Mouse (Mus musculus) cortical plate, adult 2 months (tissue): ENCODE measurements around the gene Aff3.

ENCODE experiments used
- CTCF ChIP-seq: fragments of 200-500 bp; IDR thresholded peaks from 2 replicates; pipeline ENCODE4 v1.5.1; 2011; ENCODE audit warnings: mild to moderate bottlenecking, control low read depth, low read length; ENCODE audit not compliant: insufficient read depth; ENCODE audit errors: extremely low read depth
- POLR2A ChIP-seq: fragments of 200-500 bp; IDR thresholded peaks from 2 replicates; pipeline ENCODE4 v1.6.1; 2011; ENCODE audit warnings: mild to moderate bottlenecking, low read length, control low read depth; ENCODE audit not compliant: insufficient read depth; ENCODE audit errors: extremely low read depth

DNA sequence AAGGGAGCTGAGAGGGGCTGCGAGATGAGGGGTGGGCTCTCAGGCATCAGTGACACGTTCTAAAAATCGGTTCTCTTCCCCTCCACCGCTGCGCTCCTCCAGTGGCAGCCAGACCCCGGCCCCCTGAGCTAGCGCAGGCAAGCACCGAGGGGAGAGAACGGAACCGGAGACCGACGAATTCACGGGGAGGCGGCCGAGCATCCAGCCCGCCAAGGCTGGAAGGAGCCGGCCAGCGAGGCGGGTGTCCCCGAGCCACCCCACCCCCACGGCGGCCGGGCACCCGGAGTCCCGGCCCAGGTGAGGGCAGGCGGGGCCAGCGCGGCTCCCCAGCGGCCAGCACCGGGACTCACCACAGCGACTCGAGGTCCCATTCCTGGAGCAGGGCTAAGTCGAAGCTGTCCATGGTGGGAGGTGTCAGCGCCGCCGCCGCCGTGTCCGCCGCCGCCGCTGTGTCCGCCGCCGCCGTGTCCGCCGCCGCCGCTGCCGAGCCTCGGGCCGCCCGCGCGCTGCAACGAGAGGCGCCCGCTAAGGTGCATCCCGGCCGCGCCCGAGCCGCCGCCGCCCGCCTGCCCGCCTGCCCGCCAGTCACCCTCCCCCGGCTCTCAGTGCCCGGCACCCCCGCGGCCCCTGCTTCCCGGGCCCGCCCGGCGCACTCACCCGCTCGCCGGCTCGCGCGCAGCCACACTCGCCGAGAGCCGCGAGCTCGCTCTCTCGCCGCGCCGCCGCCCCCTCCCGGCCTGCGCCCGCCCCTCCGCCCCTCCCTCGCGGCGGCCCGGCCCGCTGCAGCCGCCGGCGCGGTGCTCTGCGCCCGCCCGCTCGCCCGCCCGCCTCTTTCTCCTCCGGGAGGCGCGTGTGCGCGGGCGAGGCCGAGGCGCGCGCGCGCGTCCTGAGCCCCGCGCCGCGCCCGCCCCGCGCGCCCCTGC is 37.8 kb downstream of the Aff3 start:
- TF ChIP-seq POLR2A (no peak), CTCF (no peak)
